Mouse (Mus musculus) heart, adult 2 months (tissue): Measurements from ENCODE around the gene Nectin4. TPM values are rescaled to one million over a fixed set of nuclear protein-coding genes. Genes with fewer than 3 reads are reported as not detected.

ENCODE experiments used
- DNase-seq, 2 experiments: peaks; one replicate each; pipeline ENCODE4 v3.0.0; 2021
- H3K27ac ChIP-seq: fragments of 200-600 bp; 2 replicates; pipeline ENCODE4 v1.8.1; 2022
- H3K27me3 ChIP-seq: fragments of 200-500 bp; 2 replicates; pipeline ENCODE4 v1.6.1; 2012; ENCODE audit warnings: mild to moderate bottlenecking, low read length, inconsistent platforms, mixed read lengths; ENCODE audit not compliant: control insufficient read depth, insufficient read depth
- H3K36me3 ChIP-seq: fragments of 200-500 bp; 2 replicates; pipeline ENCODE4 v1.6.1; 2012; ENCODE audit warnings: low read length, inconsistent platforms; ENCODE audit not compliant: control insufficient read depth, insufficient read depth
- H3K4me1 ChIP-seq: fragments of 200-500 bp; 2 replicates; pipeline ENCODE4 v1.6.1; 2011; ENCODE audit warnings: low read length; ENCODE audit not compliant: control insufficient read depth, insufficient read depth
- H3K4me3 ChIP-seq: fragments of 200-600 bp; 2 replicates; pipeline ENCODE4 v1.8.1; 2022
- H3K79me2 ChIP-seq: fragments of 200-500 bp; replicated peaks from 2 replicates; pipeline ENCODE4 v1.6.1; 2012; ENCODE audit warnings: mild to moderate bottlenecking, inconsistent platforms, low read length, moderate library complexity, mixed read lengths; ENCODE audit not compliant: control insufficient read depth, insufficient read depth
- H3K9ac ChIP-seq: fragments of 200-500 bp; 2 replicates; pipeline ENCODE4 v1.6.1; 2012; ENCODE audit warnings: low read depth, mild to moderate bottlenecking, control low read depth, inconsistent platforms, low read length, mixed read lengths
- CTCF ChIP-seq: fragments of 200-600 bp; IDR thresholded peaks from 2 replicates; pipeline ENCODE4 v1.8.1; 2022; ENCODE audit warnings: antibody characterized with exemption, mild to moderate bottlenecking, moderate library complexity
- EP300 ChIP-seq: fragments of 200-500 bp; IDR thresholded peaks from 2 replicates; pipeline ENCODE4 v1.6.1; 2011; ENCODE audit warnings: low read depth, low read length, control low read depth; ENCODE audit not compliant: insufficient read depth
- POLR2A ChIP-seq: fragments of 200-500 bp; IDR thresholded peaks from 2 replicates; pipeline ENCODE4 v1.6.1; 2011; ENCODE audit warnings: mild to moderate bottlenecking, low read depth, low read length, control low read depth; ENCODE audit not compliant: insufficient read depth
- WGBS: fragments of 180-500 bp; shearing (Covaris S2); methylation state at CpG from one replicate; pipeline ENCODE4 v1.1.7; 2018; 5-methylcytosine and 5-hydroxymethylcytosine counted together
- intact Hi-C: fragments of 180-260 bp; cut with DNase I; formaldehyde crosslinking; loops from one replicate; pipeline ENCODE4 v1.15.1; 2025
- polyA plus RNA-seq: library from polyadenylated mRNA; depleted of rRNA; stranded (reverse); fragments of >200 nt; gene quantifications from 2 replicates; pipeline ENCODE4 v1.2.3, GENCODE M21; 2012
- total RNA-seq, 2 experiments: library from RNA; stranded (reverse); gene quantifications; 2 replicates each; pipeline ENCODE4 v1.2.3; 2021

The Nectin4 gene
- total and polyA plus RNA-seq, 3 experiments = 0.13 to 0.23 (median 0.21) TPM

- no peaks in the 10 kb centered on the region for H3K36me3 ChIP-seq
- no peaks in the 10 kb centered on the region for H3K79me2 ChIP-seq
- 78% methylated on average over 4 of the region's 4 CpGs for WGBS
- H3K27ac ChIP-seq = no peak overlapping the region
- intact Hi-C loops = no loop called here
- no peak overlapping the region for H3K9ac ChIP-seq
- H3K4me3 ChIP-seq = no peak overlapping the region
- no peaks in the 10 kb centered on the region for H3K27me3 ChIP-seq
- DNase-seq = peak in 1 of 2 experiments; percentile 78
- H3K4me1 ChIP-seq = no peaks in the 10 kb centered on the region
- TF ChIP-seq CTCF = no peak
- TF ChIP-seq POLR2A = no peak
- no peak for TF ChIP-seq EP300
Observed at GRCm38 (mm10) chr1:171390101-171390500, 20.2 kb downstream of the Nectin4 start.

- Histone ChIP-seq H3K27me3 (no peaks in the 10 kb centered on the region), H3K36me3 (no peaks in the 10 kb centered on the region), H3K9ac (no peak overlapping the region), H3K79me2 (no peaks in the 10 kb centered on the region), H3K4me3 (no peak overlapping the region), H3K4me1 (no peaks in the 10 kb centered on the region), H3K27ac (no peak overlapping the region)
- no peak for TF ChIP-seq POLR2A
- TF ChIP-seq CTCF = no peak
- TF ChIP-seq EP300 = no peak
- intact Hi-C loops = no loop called here
- WGBS = 80% methylated on average over 4 of the region's 4 CpGs
- no peak for DNase-seq
Observed at GRCm38 (mm10) chr1:171401821-171402220, 31.9 kb downstream of the Nectin4 start.

GRCm38 (mm10) chr1:171402991-171403390, 33.1 kb downstream of the Nectin4 start:
- H3K79me2 ChIP-seq = no peaks in the 10 kb centered on the region
- intact Hi-C loops = no loop called here
- WGBS = 84% methylated on average over 9 of the region's 9 CpGs

GRCm38 (mm10) chr1:171407263-171407662, 37.4 kb downstream of the Nectin4 start:
- intact Hi-C loops = loop anchor here (5.0 kb wide), 1 partner anchor 45 kb away; the partner anchor contains the start of gene Klhdc9
- no peak overlapping the region for H3K27ac ChIP-seq
- no peaks in the 10 kb centered on the region for H3K79me2 ChIP-seq
- TF ChIP-seq POLR2A (no peak), EP300 (no peak), CTCF (no peak)
- H3K36me3 ChIP-seq = no peaks in the 10 kb centered on the region
- no peaks in the 10 kb centered on the region for H3K4me1 ChIP-seq
- no peak overlapping the region for H3K4me3 ChIP-seq
- no peak for DNase-seq
- 72% methylated on average over 5 of the region's 5 CpGs for WGBS
- no peak overlapping the region for H3K9ac ChIP-seq
- no peaks in the 10 kb centered on the region for H3K27me3 ChIP-seq

More at GRCm38 (mm10) chr1:171402991-171403390, 33.1 kb downstream of the Nectin4 start:
- no peak overlapping the region for H3K9ac ChIP-seq
- H3K4me3 ChIP-seq = no peak overlapping the region
- no peak for TF ChIP-seq POLR2A
- TF ChIP-seq EP300 = no peak
- TF ChIP-seq CTCF = no peak
- H3K27me3 ChIP-seq = no peaks in the 10 kb centered on the region
- H3K27ac ChIP-seq = no peak overlapping the region
- no peaks in the 10 kb centered on the region for H3K36me3 ChIP-seq
- no peaks in the 10 kb centered on the region for H3K4me1 ChIP-seq
- no peak for DNase-seq

GRCm38 (mm10) chr1:171410231-171410630, 40.3 kb downstream of the Nectin4 start:
- no peak overlapping the region for H3K27ac ChIP-seq
- H3K9ac ChIP-seq = no peak overlapping the region
- WGBS = 89% methylated on average over 1 of the region's 1 CpGs
- H3K36me3 ChIP-seq = no peaks in the 10 kb centered on the region
- H3K27me3 ChIP-seq = no peaks in the 10 kb centered on the region
- DNase-seq = no peak
- intact Hi-C loops = loop anchor here (2.0 to 5.0 kb wide), 2 partner anchors 42 to 121 kb away; no protein-coding TSS in a partner anchor
- no peak overlapping the region for H3K4me3 ChIP-seq
- no peak for TF ChIP-seq EP300
- H3K4me1 ChIP-seq = peaks cover 4% of the 10 kb centered on the region
- peaks cover 2% of the 10 kb centered on the region; the same call in 1 of the 2 replicates for H3K79me2 ChIP-seq

- H3K27ac ChIP-seq = peak within 1 kb of the TSS; percentile 95
- DNase-seq = peak; percentile 96
- intact Hi-C loops = loop anchor here (1.0 to 5.0 kb wide), 3 partner anchors 41 to 122 kb away; partner anchors contain the start of gene Dedd
- peaks cover 4% of the 10 kb centered on the region for H3K4me1 ChIP-seq
- H3K27me3 ChIP-seq = no peaks in the 10 kb centered on the region
- peak within 1 kb of the TSS; percentile 89 for H3K4me3 ChIP-seq
- under 1% methylated on average over 36 of the region's 36 CpGs for WGBS
- no peaks in the 10 kb centered on the region for H3K36me3 ChIP-seq
- H3K9ac ChIP-seq = peak within 1 kb of the TSS; percentile 98
- TF ChIP-seq EP300 = peak; percentile 59; the same call in 1 of the 2 replicates
- TF ChIP-seq CTCF = peak; percentile 8; the same call in 1 of the 2 replicates
- TF ChIP-seq POLR2A = peak; percentile 82
- H3K79me2 ChIP-seq = peaks cover 2% of the 10 kb centered on the region; the same call in 1 of the 2 replicates
Observed at GRCm38 (mm10) chr1:171410947-171411484, 41.1 kb downstream of the Nectin4 start, which contains the start of gene Usf1. Gene Usf1 (plus strand): TSS chr1:171411313.
